ENCODE assay signal across 19 mouse cellular contexts in the genomic region with DNA sequence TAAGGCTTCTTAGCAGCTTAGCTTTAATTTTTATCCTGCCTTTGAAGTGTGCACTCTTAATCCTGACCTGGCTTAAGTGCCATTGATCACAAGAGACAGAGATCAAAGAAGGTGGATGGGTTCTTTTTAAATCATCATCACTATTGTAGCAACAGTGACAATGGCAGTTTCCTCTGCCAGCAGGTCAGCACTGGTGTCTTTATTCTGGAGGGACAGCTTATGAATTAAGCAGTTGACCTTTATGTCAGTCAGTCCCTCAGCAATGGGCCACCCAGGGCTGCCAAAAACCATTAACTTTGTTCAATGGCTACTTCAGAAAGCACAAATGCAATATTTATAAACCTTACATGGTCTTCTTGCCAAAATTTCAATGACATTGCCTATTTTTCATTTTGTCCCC.
A peak's percentile ranks its signal among the peaks of the same experiment; 100 is the strongest.
DNase-seq lines count a peak whose midpoint lies in the region; ATAC-seq and TF ChIP-seq lines count a peak whose summit lies in the region.
"Had no signal": no experiment of that assay in that cellular context is flagged by ENCODE, and none has a peak within 500 bp of the region (broad histone marks: within the 10 kb centered on the region; RNA-seq: fewer than 3 reads in every experiment).

No protein-coding gene starts in this region.

- TF ChIP-seq CTCF in midbrain, postnatal 0 days (IDR thresholded peaks at IDR 0.05) = no peak

- H3K4me2 ChIP-seq in midbrain, postnatal 0 days (ENCODE audit: low read depth, low read length, poor library complexity, severe bottlenecking) = no peak overlapping the region
- H3K4me2 ChIP-seq: heart, embryonic 11.5 days; heart, embryonic 15.5 days; hindbrain, embryonic 13.5 days had no signal

- no peaks in the 10 kb centered on the region for H3K36me3 ChIP-seq in midbrain, embryonic 10.5 days
- H3K36me3 ChIP-seq in midbrain, postnatal 0 days (ENCODE audit: insufficient read depth, low read length) = no peaks in the 10 kb centered on the region
- H3K36me3 ChIP-seq: embryonic facial prominence, embryonic 10.5 days; heart, embryonic 15.5 days; hindbrain, embryonic 13.5 days had no signal

- no peak for ATAC-seq in midbrain, postnatal 0 days (ENCODE audit: low FRiP score)
- ATAC-seq: forebrain, postnatal 0 days; hindbrain, postnatal 0 days had no signal

- H3K4me1 ChIP-seq in midbrain, embryonic 10.5 days = peaks cover 15% of the 10 kb centered on the region
- no peaks in the 10 kb centered on the region for H3K4me1 ChIP-seq in midbrain, postnatal 0 days (ENCODE audit: insufficient read depth, low read length)
- H3K4me1 ChIP-seq: embryonic facial prominence, embryonic 10.5 days; heart, embryonic 15.5 days; hindbrain, embryonic 13.5 days had no signal

- DNase-seq in midbrain, embryonic 10.5 days (ENCODE audit: low spot score) = peak; percentile 38
- no peak for DNase-seq in midbrain, postnatal 0 days (ENCODE audit: low spot score)
- DNase-seq in retina, embryonic 14.5 days (ENCODE audit: low spot score) = peak; percentile 2
- DNase-seq in retina, postnatal 1 day = no peak
- peak; percentile 9 for DNase-seq in embryo, embryonic 11 days
- DNase-seq in urinary bladder, postnatal 14 days (ENCODE audit: low spot score) = no peak
- DNase-seq: adrenal gland, adult 2 months; adrenal gland, postnatal 25 days; cerebellum, adult 2 months; cerebellum, postnatal 10 days; forebrain, postnatal 0 days; gastrocnemius, postnatal 14 days; heart, adult 2 months; heart, postnatal 14 days had no signal

- no peak overlapping the region for H3K27ac ChIP-seq in midbrain, embryonic 10.5 days (replicated peaks)
- no peak overlapping the region for H3K27ac ChIP-seq in midbrain, postnatal 0 days (ENCODE audit: low read depth, low read length)
- H3K27ac ChIP-seq: embryonic facial prominence, embryonic 10.5 days; heart, adult 2 months; heart, embryonic 15.5 days; hindbrain, embryonic 13.5 days; hindbrain, postnatal 0 days had no signal

- H3K27me3 ChIP-seq in midbrain, embryonic 10.5 days (ENCODE audit: low read depth, poor library complexity, severe bottlenecking) = peaks cover 90% of the 10 kb centered on the region
- no peaks in the 10 kb centered on the region for H3K27me3 ChIP-seq in midbrain, postnatal 0 days (ENCODE audit: insufficient read depth, low read length)
- H3K27me3 ChIP-seq: heart, embryonic 15.5 days had no signal

- no peak overlapping the region for H3K9ac ChIP-seq in midbrain, postnatal 0 days (replicated peaks; ENCODE audit: low read length, poor library complexity, severe bottlenecking)
- H3K9ac ChIP-seq: forebrain, postnatal 0 days; heart, embryonic 15.5 days; hindbrain, embryonic 13.5 days had no signal

- H3K4me3 ChIP-seq in midbrain, embryonic 10.5 days = no peak overlapping the region
- H3K4me3 ChIP-seq in midbrain, postnatal 0 days (ENCODE audit: low read depth, low read length) = no peak overlapping the region
- H3K4me3 ChIP-seq: embryonic facial prominence, embryonic 10.5 days; heart, adult 2 months; heart, embryonic 15.5 days; hindbrain, embryonic 13.5 days had no signal

- H3K9me3 ChIP-seq in midbrain, embryonic 10.5 days (replicated peaks) = no peaks in the 10 kb centered on the region
- no peaks in the 10 kb centered on the region for H3K9me3 ChIP-seq in midbrain, postnatal 0 days (ENCODE audit: low read length)
- H3K9me3 ChIP-seq: embryonic facial prominence, embryonic 10.5 days; heart, embryonic 15.5 days; hindbrain, embryonic 13.5 days had no signal

Comparison
In these comparisons a context has a peak if more than half of its experiments do, and no peak if none do; other contexts are left out.
1. DNase-seq: peak in midbrain, embryonic 10.5 days (single experiment), retina, embryonic 14.5 days (single experiment) and embryo, embryonic 11 days (single experiment); none in midbrain, postnatal 0 days (single experiment), retina, postnatal 1 day (single experiment) and urinary bladder, postnatal 14 days (single experiment).